Mouse (Mus musculus): Measurements from ENCODE around the gene Angptl2. TPM values are rescaled to one million over a fixed set of nuclear protein-coding genes. Genes with fewer than 3 reads are reported as not detected.

Angptl2 gene
- polyA plus RNA-seq, 1 experiment from 2014 or later: 30.3 TPM

GRCm38 (mm10) chr2:33230701-33231100, 14.8 kb downstream of the Angptl2 start:
- Histone ChIP-seq H3K27ac (ENCODE audit: low read depth) (no peak overlapping the region), H3K27me3 (ENCODE audit: insufficient read depth, low read length) (no peaks in the 10 kb centered on the region), H3K4me1 (ENCODE audit: insufficient read depth) (no peaks in the 10 kb centered on the region), H3K9ac (no peak overlapping the region), H3K4me3 (ENCODE audit: low read depth, low read length) (no peak overlapping the region), H3K9me3 (ENCODE audit: low read depth, low read length) (no peaks in the 10 kb centered on the region), H3K36me3 (ENCODE audit: insufficient read depth) (peaks cover 27% of the 10 kb centered on the region), H3K4me2 (no peak overlapping the region)
- TF ChIP-seq CTCF (IDR thresholded peaks at IDR 0.05; ENCODE audit: low read depth): no peak
- no peak for DNase-seq
- no peak for ATAC-seq (ENCODE audit: insufficient read depth)
- 49% methylated on average over 10 of the region's 10 CpGs for WGBS

GRCm38 (mm10) chr2:33231788-33232187, 15.9 kb downstream of the Angptl2 start:
- no peak for TF ChIP-seq CTCF (IDR thresholded peaks at IDR 0.05; ENCODE audit: low read depth)

GRCm38 (mm10) chr2:33232782-33233570, 17.1 kb downstream of the Angptl2 start:
- H3K9ac ChIP-seq: no peak overlapping the region
- H3K4me3 ChIP-seq (ENCODE audit: low read depth, low read length): no peak overlapping the region
- no peak overlapping the region for H3K4me2 ChIP-seq
- H3K36me3 ChIP-seq (ENCODE audit: insufficient read depth): peaks cover 36% of the 10 kb centered on the region
- no peaks in the 10 kb centered on the region for H3K27me3 ChIP-seq (ENCODE audit: insufficient read depth, low read length)
- H3K4me1 ChIP-seq (ENCODE audit: insufficient read depth): no peaks in the 10 kb centered on the region
- ATAC-seq (ENCODE audit: insufficient read depth): no peak
- TF ChIP-seq CTCF (IDR thresholded peaks at IDR 0.05; ENCODE audit: low read depth): no peak
- no peak overlapping the region for H3K27ac ChIP-seq (ENCODE audit: low read depth)
- DNase-seq: no peak
- no peaks in the 10 kb centered on the region for H3K9me3 ChIP-seq (ENCODE audit: low read depth, low read length)
- WGBS: 70% methylated on average over 6 of the region's 6 CpGs

More at GRCm38 (mm10) chr2:33231788-33232187, 15.9 kb downstream of the Angptl2 start:
- DNase-seq (no peak), ATAC-seq (ENCODE audit: insufficient read depth) (no peak)
- Histone ChIP-seq H3K27ac (ENCODE audit: low read depth) (peak overlapping the region; percentile 40; the same call in 1 of the 2 replicates), H3K4me2 (no peak overlapping the region), H3K4me1 (ENCODE audit: insufficient read depth) (no peaks in the 10 kb centered on the region), H3K9me3 (ENCODE audit: low read depth, low read length) (no peaks in the 10 kb centered on the region), H3K4me3 (ENCODE audit: low read depth, low read length) (no peak overlapping the region), H3K27me3 (ENCODE audit: insufficient read depth, low read length) (no peaks in the 10 kb centered on the region), H3K36me3 (ENCODE audit: insufficient read depth) (peaks cover 31% of the 10 kb centered on the region), H3K9ac (no peak overlapping the region)
- WGBS: 74% methylated on average over 2 of the region's 2 CpGs

GRCm38 (mm10) chr2:33233856-33234255, 18.0 kb downstream of the Angptl2 start:
- H3K27ac ChIP-seq (ENCODE audit: low read depth): no peak overlapping the region
- DNase-seq (no peak), ATAC-seq (ENCODE audit: insufficient read depth) (no peak)
- no peak overlapping the region for H3K9ac ChIP-seq
- H3K36me3 ChIP-seq (ENCODE audit: insufficient read depth): peaks cover 29% of the 10 kb centered on the region
- no peak overlapping the region for H3K4me2 ChIP-seq
- no peaks in the 10 kb centered on the region for H3K9me3 ChIP-seq (ENCODE audit: low read depth, low read length)
- no peak for TF ChIP-seq CTCF (IDR thresholded peaks at IDR 0.05; ENCODE audit: low read depth)
- no peak overlapping the region for H3K4me3 ChIP-seq (ENCODE audit: low read depth, low read length)
- 76% methylated on average over 5 of the region's 5 CpGs for WGBS
- no peaks in the 10 kb centered on the region for H3K27me3 ChIP-seq (ENCODE audit: insufficient read depth, low read length)
- no peaks in the 10 kb centered on the region for H3K4me1 ChIP-seq (ENCODE audit: insufficient read depth)

GRCm38 (mm10) chr2:33234848-33235247, 19.0 kb downstream of the Angptl2 start:
- Histone ChIP-seq H3K27me3 (ENCODE audit: insufficient read depth, low read length) (no peaks in the 10 kb centered on the region), H3K4me3 (ENCODE audit: low read depth, low read length) (no peak overlapping the region), H3K4me2 (no peak overlapping the region), H3K9ac (no peak overlapping the region), H3K9me3 (ENCODE audit: low read depth, low read length) (no peaks in the 10 kb centered on the region), H3K27ac (ENCODE audit: low read depth) (no peak overlapping the region), H3K4me1 (ENCODE audit: insufficient read depth) (no peaks in the 10 kb centered on the region), H3K36me3 (ENCODE audit: insufficient read depth) (peaks cover 20% of the 10 kb centered on the region)
- DNase-seq: no peak
- ATAC-seq (ENCODE audit: insufficient read depth): no peak
- WGBS: 86% methylated on average over 4 of the region's 4 CpGs
- TF ChIP-seq CTCF (IDR thresholded peaks at IDR 0.05; ENCODE audit: low read depth): peak; percentile 31; the same call in 1 of the 2 replicates

GRCm38 (mm10) chr2:33237581-33237980, 21.7 kb downstream of the Angptl2 start:
- no peaks in the 10 kb centered on the region for H3K27me3 ChIP-seq (ENCODE audit: insufficient read depth, low read length)
- peaks cover 16% of the 10 kb centered on the region for H3K36me3 ChIP-seq (ENCODE audit: insufficient read depth)
- ATAC-seq (ENCODE audit: insufficient read depth): no peak
- H3K4me1 ChIP-seq (ENCODE audit: insufficient read depth): no peaks in the 10 kb centered on the region
- no peak for DNase-seq
- WGBS: 78% methylated on average over 6 of the region's 6 CpGs
- no peak for TF ChIP-seq CTCF (IDR thresholded peaks at IDR 0.05; ENCODE audit: low read depth)
- H3K4me3 ChIP-seq (ENCODE audit: low read depth, low read length): no peak overlapping the region
- no peaks in the 10 kb centered on the region for H3K9me3 ChIP-seq (ENCODE audit: low read depth, low read length)
- H3K9ac ChIP-seq: no peak overlapping the region
- no peak overlapping the region for H3K4me2 ChIP-seq
- no peak overlapping the region for H3K27ac ChIP-seq (ENCODE audit: low read depth)

- TF ChIP-seq CTCF (IDR thresholded peaks at IDR 0.05; ENCODE audit: low read depth): no peak
- no peak overlapping the region for H3K4me2 ChIP-seq
- no peak overlapping the region for H3K9ac ChIP-seq
- 72% methylated on average over 6 of the region's 6 CpGs for WGBS
- H3K36me3 ChIP-seq (ENCODE audit: insufficient read depth): peaks cover 26% of the 10 kb centered on the region; the same call in 1 of the 2 replicates
- ATAC-seq (ENCODE audit: insufficient read depth) (no peak), DNase-seq (no peak)
- no peak overlapping the region for H3K4me3 ChIP-seq (ENCODE audit: low read depth, low read length)
- H3K27ac ChIP-seq (ENCODE audit: low read depth): no peak overlapping the region
- no peaks in the 10 kb centered on the region for H3K9me3 ChIP-seq (ENCODE audit: low read depth, low read length)
- no peaks in the 10 kb centered on the region for H3K4me1 ChIP-seq (ENCODE audit: insufficient read depth)
- no peaks in the 10 kb centered on the region for H3K27me3 ChIP-seq (ENCODE audit: insufficient read depth, low read length)
Measured at GRCm38 (mm10) chr2:33244880-33245279, 29.0 kb downstream of the Angptl2 start.

Data from lung, embryonic 14.5 days (tissue).